Mouse (Mus musculus) megakaryocyte, adult 5-6 weeks (primary cell): ENCODE measurements around the gene Serpinf1. TPM values are rescaled to one million over a fixed set of nuclear protein-coding genes. Genes with fewer than 3 reads are reported as not detected.
"Not testable (repeated sequence)": the region's sequence is repeated elsewhere in the genome, so short reads cannot be mapped to it uniquely, and the experiment has no call there.

Source experiments
- ATAC-seq: 2 replicates; pipeline ENCODE4 v1.8.0; 2016; ENCODE audit warnings: mild to moderate bottlenecking, inconsistent platforms; ENCODE audit not compliant: poor library complexity, severe bottlenecking
- total RNA-seq, 2 experiments: library from RNA; stranded (forward) in 1 of 2; stranded (reverse) in 1 of 2; fragments of 153-499, 151-499 nt in 1 of 2; fragments of 221-1000, 200-1000 nt in 1 of 2; gene quantifications; 2 replicates each; pipeline versions ENCODE4 v1.2.3 to v1.2.4; 2015 to 2017

The Serpinf1 gene
- total RNA-seq, 2 experiments from 2014 or later: 30.8 to 36.2 TPM

- not testable (repeated sequence) for ATAC-seq
Measured at GRCm38 (mm10) chr11:75455971-75456370, 33.5 kb upstream of the Serpinf1 start.

GRCm38 (mm10) chr11:75455041-75455736, 32.7 kb upstream of the Serpinf1 start:
- no peak for ATAC-seq

GRCm38 (mm10) chr11:75453991-75454930, 31.8 kb upstream of the Serpinf1 start, which contains the start of gene Wdr81:
Gene Wdr81 (minus strand): TSS chr11:75454717.
- ATAC-seq: peak; percentile 84

- ATAC-seq: no peak
Measured at GRCm38 (mm10) chr11:75452812-75453557, 30.5 kb upstream of the Serpinf1 start.

GRCm38 (mm10) chr11:75452081-75452480, 29.6 kb upstream of the Serpinf1 start:
- no peak for ATAC-seq

- ATAC-seq: no peak
Measured at GRCm38 (mm10) chr11:75450936-75451335, 28.4 kb upstream of the Serpinf1 start.

GRCm38 (mm10) chr11:75450304-75450908, 27.9 kb upstream of the Serpinf1 start:
- no peak for ATAC-seq

- no peak for ATAC-seq
Measured at GRCm38 (mm10) chr11:75449695-75450094, 27.2 kb upstream of the Serpinf1 start.

GRCm38 (mm10) chr11:75448575-75448974, 26.1 kb upstream of the Serpinf1 start:
- ATAC-seq: no peak

- no peak for ATAC-seq
Measured at GRCm38 (mm10) chr11:75443711-75444110, 21.2 kb upstream of the Serpinf1 start.

GRCm38 (mm10) chr11:75441601-75442000, 19.1 kb upstream of the Serpinf1 start:
- no peak for ATAC-seq

GRCm38 (mm10) chr11:75441034-75441433, 18.5 kb upstream of the Serpinf1 start:
- no peak for ATAC-seq

- ATAC-seq: no peak
Measured at GRCm38 (mm10) chr11:75439951-75440350, 17.4 kb upstream of the Serpinf1 start.

- no peak for ATAC-seq
Measured at GRCm38 (mm10) chr11:75439363-75439762, 16.9 kb upstream of the Serpinf1 start, which contains the start of gene Serpinf2. Gene Serpinf2 (minus strand): TSS chr11:75439591.

- ATAC-seq: no peak
Measured at GRCm38 (mm10) chr11:75438804-75439203, 16.3 kb upstream of the Serpinf1 start.

GRCm38 (mm10) chr11:75438194-75438593, 15.7 kb upstream of the Serpinf1 start:
- no peak for ATAC-seq

GRCm38 (mm10) chr11:75434138-75434537, 11.6 kb upstream of the Serpinf1 start:
- no peak for ATAC-seq

- ATAC-seq: no peak
Measured at GRCm38 (mm10) chr11:75431307-75431706, 8.8 kb upstream of the Serpinf1 start.

GRCm38 (mm10) chr11:75429019-75429705, 6.7 kb upstream of the Serpinf1 start:
- peak; percentile 99 for ATAC-seq

GRCm38 (mm10) chr11:75424459-75424858, 2.0 kb upstream of the Serpinf1 start:
- ATAC-seq: no peak
